Mouse (Mus musculus) embryonic fibroblast, embryonic 13.5 days (primary cell): Measurements from ENCODE around the gene Fam160b1.

Source experiments
- CTCF ChIP-seq: IDR thresholded peaks from 2 replicates; pipeline ENCODE4 v1.5.1; 2011; ENCODE audit warnings: mild to moderate bottlenecking, control low read depth, low read length, moderate library complexity, borderline replicate concordance; ENCODE audit not compliant: insufficient read depth
- POLR2A ChIP-seq: IDR thresholded peaks from 2 replicates; pipeline ENCODE4 v1.6.1; 2011; ENCODE audit warnings: low read depth, mild to moderate bottlenecking, control low read depth, low read length, moderate library complexity

- no peak for TF ChIP-seq CTCF
- no peak for TF ChIP-seq POLR2A
Measured at GRCm38 (mm10) chr19:57362586-57362985, 2.1 kb downstream of the Fam160b1 start.
